Mouse (Mus musculus) lung, postnatal 0 days (tissue): Measurements from ENCODE around the gene Csrp3. TPM values are rescaled to one million over a fixed set of nuclear protein-coding genes. Genes with fewer than 3 reads are reported as not detected.

Source experiments
- ATAC-seq: fragments of 200-750 bp; cut with Nextera tagmentation; 2 replicates; pipeline ENCODE4 v1.8.0; 2017; ENCODE audit warnings: moderate library complexity
- DNase-seq: peaks from one replicate; pipeline ENCODE4 v3.0.0-alpha.2; 2016; ENCODE audit warnings: low spot score
- H3K27ac ChIP-seq: fragments of 300-500 bp; sonication (generic); 2 replicates; pipeline ENCODE4 v1.5.1; 2014; ENCODE audit warnings: antibody characterized with exemption, mild to moderate bottlenecking, low read length, mixed read lengths
- H3K27me3 ChIP-seq: fragments of 300-500 bp; sonication (generic); replicated peaks from 2 replicates; pipeline ENCODE4 v1.6.1; 2014; ENCODE audit warnings: low read length, mixed read lengths; ENCODE audit not compliant: insufficient read depth
- H3K36me3 ChIP-seq: fragments of 300-500 bp; sonication (generic); 2 replicates; pipeline ENCODE4 v1.6.1; 2014; ENCODE audit warnings: low read length, mixed read lengths; ENCODE audit not compliant: insufficient read depth
- H3K4me1 ChIP-seq: fragments of 300-500 bp; sonication (generic); 2 replicates; pipeline ENCODE4 v1.6.1; 2014; ENCODE audit warnings: antibody characterized with exemption, low read depth, low read length, mixed read lengths; ENCODE audit not compliant: insufficient read depth
- H3K4me2 ChIP-seq: fragments of 300-500 bp; sonication (generic); replicated peaks from 2 replicates; pipeline ENCODE4 v1.6.1; 2014; ENCODE audit warnings: low read depth, mild to moderate bottlenecking, low read length, moderate library complexity, mixed read lengths
- H3K4me3 ChIP-seq: fragments of 300-500 bp; sonication (generic); 2 replicates; pipeline ENCODE4 v1.5.1; 2014; ENCODE audit warnings: low read depth, low read length
- H3K9ac ChIP-seq: fragments of 300-500 bp; sonication (generic); replicated peaks from 2 replicates; pipeline ENCODE4 v1.6.1; 2014; ENCODE audit warnings: low read depth, mild to moderate bottlenecking
- H3K9me3 ChIP-seq: fragments of 300-500 bp; sonication (generic); 2 replicates; pipeline ENCODE4 v1.6.1; 2016; ENCODE audit warnings: low read length, mixed read lengths
- CTCF ChIP-seq: IDR thresholded peaks from 2 replicates; pipeline ENCODE4 v1.5.1; 2016; ENCODE audit warnings: antibody characterized with exemption, mild to moderate bottlenecking
- EP300 ChIP-seq: IDR thresholded peaks from 2 replicates; pipeline ENCODE4 v1.6.1; 2016; ENCODE audit warnings: antibody characterized with exemption, mild to moderate bottlenecking, control low read depth
- WGBS: fragments of 180-500 bp; shearing (Covaris S2); extraction: QIAGEN DNeasy Blood & Tissue Kit; methylation state at CpG from one replicate; pipeline ENCODE4 v1.1.7; 2014; 5-methylcytosine and 5-hydroxymethylcytosine counted together
- polyA plus RNA-seq: library from polyadenylated mRNA; unstranded; fragments of >200 nt; fragmentation: Nextera tagmentation; extraction: Ambion mirVana; gene quantifications from 2 replicates; pipeline ENCODE4 v1.2.1, GENCODE M21; 2015

The Csrp3 gene
- polyA plus RNA-seq, 1 experiment from 2014 or later, result 32.0 TPM

- WGBS, result 82% methylated on average over 4 of the region's 4 CpGs
- Histone ChIP-seq H3K27me3 (no peaks in the 10 kb centered on the region), H3K4me3 (no peak overlapping the region), H3K36me3 (no peaks in the 10 kb centered on the region), H3K9ac (no peak overlapping the region), H3K4me2 (no peak overlapping the region), H3K4me1 (no peaks in the 10 kb centered on the region; the same call in 1 of the 2 replicates), H3K27ac (no peak overlapping the region), H3K9me3 (no peaks in the 10 kb centered on the region)
- TF ChIP-seq CTCF (no peak), EP300 (no peak)
- DNase-seq (no peak), ATAC-seq (no peak)
These were observed 14.0 kb upstream of the Csrp3 start for GRCm38 (mm10) chr7:48861796-48862195.

GRCm38 (mm10) chr7:48860948-48861347 is 13.1 kb upstream of the Csrp3 start:
- DNase-seq (no peak), ATAC-seq (no peak)
- Histone ChIP-seq H3K4me3 (no peak overlapping the region), H3K9ac (no peak overlapping the region), H3K4me1 (no peaks in the 10 kb centered on the region; the same call in 1 of the 2 replicates), H3K27ac (no peak overlapping the region), H3K36me3 (no peaks in the 10 kb centered on the region), H3K27me3 (no peaks in the 10 kb centered on the region), H3K4me2 (no peak overlapping the region), H3K9me3 (no peaks in the 10 kb centered on the region)
- WGBS, result 53% methylated on average over 1 of the region's 1 CpGs
- TF ChIP-seq EP300 (no peak), CTCF (no peak)

DNA sequence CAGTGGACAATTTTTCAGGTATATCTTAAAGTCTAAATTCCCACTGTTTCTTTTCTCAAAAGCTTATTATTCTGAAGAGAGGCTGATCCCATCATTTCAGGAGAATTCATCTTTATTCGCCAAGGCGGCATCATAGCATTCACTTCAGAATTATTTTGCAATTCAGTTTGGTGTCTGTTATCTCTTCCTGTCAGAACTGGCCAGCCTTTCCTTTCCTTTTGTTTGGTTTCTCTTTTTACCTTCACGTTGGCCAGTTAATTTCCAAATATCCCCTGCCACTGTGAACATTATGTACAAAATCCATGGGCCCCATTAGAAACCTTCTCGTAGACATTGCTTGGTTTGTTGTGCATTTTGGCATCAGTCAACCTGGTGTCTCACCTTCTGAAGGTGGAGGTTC is 11.5 kb upstream of the Csrp3 start:
- ATAC-seq, result no peak
- Histone ChIP-seq H3K9ac (no peak overlapping the region), H3K9me3 (no peaks in the 10 kb centered on the region), H3K27ac (no peak overlapping the region), H3K27me3 (no peaks in the 10 kb centered on the region), H3K4me1 (no peaks in the 10 kb centered on the region; the same call in 1 of the 2 replicates), H3K36me3 (no peaks in the 10 kb centered on the region), H3K4me3 (no peak overlapping the region), H3K4me2 (no peak overlapping the region)
- no peak for DNase-seq
- 55% methylated on average over 4 of the region's 4 CpGs for WGBS
- TF ChIP-seq CTCF, result no peak
- no peak for TF ChIP-seq EP300

- Histone ChIP-seq H3K9ac (no peak overlapping the region), H3K4me2 (no peak overlapping the region), H3K4me1 (no peaks in the 10 kb centered on the region; the same call in 1 of the 2 replicates), H3K27me3 (no peaks in the 10 kb centered on the region), H3K4me3 (no peak overlapping the region), H3K9me3 (no peaks in the 10 kb centered on the region), H3K27ac (no peak overlapping the region), H3K36me3 (no peaks in the 10 kb centered on the region)
- DNase-seq, result no peak
- ATAC-seq, result no peak
- 41% methylated on average over 1 of the region's 1 CpGs for WGBS
- TF ChIP-seq CTCF, result no peak
- no peak for TF ChIP-seq EP300
These were observed 10.4 kb upstream of the Csrp3 start for GRCm38 (mm10) chr7:48858257-48858656.

- no peak overlapping the region for H3K9ac ChIP-seq
- H3K27me3 ChIP-seq, result no peaks in the 10 kb centered on the region
- 87% methylated on average over 3 of the region's 3 CpGs for WGBS
- no peaks in the 10 kb centered on the region; the same call in 1 of the 2 replicates for H3K4me1 ChIP-seq
- no peak for DNase-seq
- no peak overlapping the region for H3K27ac ChIP-seq
- H3K4me2 ChIP-seq, result no peak overlapping the region
- no peaks in the 10 kb centered on the region for H3K9me3 ChIP-seq
- H3K36me3 ChIP-seq, result no peaks in the 10 kb centered on the region
- no peak overlapping the region for H3K4me3 ChIP-seq
- no peak for TF ChIP-seq CTCF
- TF ChIP-seq EP300, result no peak
- no peak for ATAC-seq
These were observed 7.6 kb upstream of the Csrp3 start for GRCm38 (mm10) chr7:48855461-48855860.

DNA sequence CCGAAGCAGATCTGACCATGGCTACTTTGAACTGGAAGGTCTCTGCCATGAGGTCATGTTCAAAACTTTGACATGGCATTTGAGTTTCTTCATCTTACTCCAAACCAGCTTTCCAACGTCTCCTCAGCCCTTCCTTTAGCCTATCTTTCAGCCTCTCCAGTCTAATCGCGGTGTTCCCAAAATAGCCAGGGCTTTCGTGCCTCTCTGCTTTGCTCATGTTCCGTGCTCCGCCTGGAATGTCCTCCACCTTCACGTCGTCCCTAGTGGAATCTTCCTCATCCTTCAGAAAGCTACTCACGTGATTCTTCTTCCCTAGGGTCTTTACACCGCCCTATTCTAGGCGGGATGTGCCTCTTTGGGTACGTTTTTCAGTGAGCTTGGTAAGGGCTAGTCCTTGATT is 5.7 kb upstream of the Csrp3 start:
- ATAC-seq (no peak), DNase-seq (no peak)
- Histone ChIP-seq H3K4me1 (no peaks in the 10 kb centered on the region; the same call in 1 of the 2 replicates), H3K9ac (no peak overlapping the region), H3K9me3 (no peaks in the 10 kb centered on the region), H3K36me3 (no peaks in the 10 kb centered on the region), H3K27me3 (no peaks in the 10 kb centered on the region), H3K4me3 (no peak overlapping the region), H3K27ac (no peak overlapping the region), H3K4me2 (no peak overlapping the region)
- WGBS, result 79% methylated on average over 13 of the region's 13 CpGs
- no peak for TF ChIP-seq CTCF
- TF ChIP-seq EP300, result no peak

GRCm38 (mm10) chr7:48851529-48852104 is 3.8 kb upstream of the Csrp3 start:
- TF ChIP-seq CTCF (no peak), EP300 (no peak)
- H3K9ac ChIP-seq, result no peak overlapping the region
- H3K4me2 ChIP-seq, result no peak overlapping the region
- H3K27ac ChIP-seq, result no peak overlapping the region
- H3K27me3 ChIP-seq, result no peaks in the 10 kb centered on the region
- H3K4me3 ChIP-seq, result no peak overlapping the region
- DNase-seq (no peak), ATAC-seq (no peak)
- H3K9me3 ChIP-seq, result no peaks in the 10 kb centered on the region
- H3K4me1 ChIP-seq, result no peaks in the 10 kb centered on the region
- H3K36me3 ChIP-seq, result no peaks in the 10 kb centered on the region
- WGBS, result 82% methylated on average over 6 of the region's 6 CpGs
